Mouse (Mus musculus) ES-E14 (cell line): Measurements from ENCODE around the gene Bpifb1. TPM values are rescaled to one million over a fixed set of nuclear protein-coding genes. Genes with fewer than 3 reads are reported as not detected.

Experiments used
- total RNA-seq: library from RNA; depleted of rRNA; stranded (reverse); fragments of 300-350 nt; gene quantifications from 2 replicates; pipeline ENCODE4 v1.2.3, GENCODE M21; 2012; rRNA removed

Gene Bpifb1
- total RNA-seq, 1 experiment = 0.18 TPM

Other genes with a start within 250 kb of the Bpifb1 start
- not detected in 2 replicates for gene Bpifa6, start 215.9 kb upstream of the Bpifb1 start, total RNA-seq
- not detected in 2 replicates for gene Bpifa2, start 182.6 kb upstream of the Bpifb1 start, total RNA-seq
- gene Bpifa3, start 60.5 kb upstream of the Bpifb1 start, total RNA-seq = not detected in 2 replicates
- not detected in 2 replicates for gene Bpifa1, start 47.9 kb upstream of the Bpifb1 start, total RNA-seq
- gene Bpifa5, start 28.2 kb upstream of the Bpifb1 start, total RNA-seq = not detected in 2 replicates
- gene Bpifb5, start 32.9 kb downstream of the Bpifb1 start, total RNA-seq = 0.36 TPM in 1 of 2 replicates, not detected in the other
- not detected in 2 replicates for gene Bpifb9a, start 67.0 kb downstream of the Bpifb1 start, total RNA-seq
- not detected in 2 replicates for gene Bpifb9b, start 116.4 kb downstream of the Bpifb1 start, total RNA-seq
- 30.0 and 33.2 TPM in 2 replicates for gene Cdk5rap1, start 182.2 kb downstream of the Bpifb1 start, total RNA-seq
- 11.3 and 18.6 TPM in 2 replicates for gene Snta1, start 217.3 kb downstream of the Bpifb1 start, total RNA-seq
- gene Cbfa2t2, start 245.7 kb downstream of the Bpifb1 start, total RNA-seq = 37.6 and 56.4 TPM in 2 replicates